Mouse (Mus musculus): ENCODE data around the gene Pip4k2b. TPM values are rescaled to one million over a fixed set of nuclear protein-coding genes. Genes with fewer than 3 reads are reported as not detected.

Gene Pip4k2b
- total and polyA plus RNA-seq, 2 experiments from 2014 or later, result 5.2 to 166 TPM

DNA sequence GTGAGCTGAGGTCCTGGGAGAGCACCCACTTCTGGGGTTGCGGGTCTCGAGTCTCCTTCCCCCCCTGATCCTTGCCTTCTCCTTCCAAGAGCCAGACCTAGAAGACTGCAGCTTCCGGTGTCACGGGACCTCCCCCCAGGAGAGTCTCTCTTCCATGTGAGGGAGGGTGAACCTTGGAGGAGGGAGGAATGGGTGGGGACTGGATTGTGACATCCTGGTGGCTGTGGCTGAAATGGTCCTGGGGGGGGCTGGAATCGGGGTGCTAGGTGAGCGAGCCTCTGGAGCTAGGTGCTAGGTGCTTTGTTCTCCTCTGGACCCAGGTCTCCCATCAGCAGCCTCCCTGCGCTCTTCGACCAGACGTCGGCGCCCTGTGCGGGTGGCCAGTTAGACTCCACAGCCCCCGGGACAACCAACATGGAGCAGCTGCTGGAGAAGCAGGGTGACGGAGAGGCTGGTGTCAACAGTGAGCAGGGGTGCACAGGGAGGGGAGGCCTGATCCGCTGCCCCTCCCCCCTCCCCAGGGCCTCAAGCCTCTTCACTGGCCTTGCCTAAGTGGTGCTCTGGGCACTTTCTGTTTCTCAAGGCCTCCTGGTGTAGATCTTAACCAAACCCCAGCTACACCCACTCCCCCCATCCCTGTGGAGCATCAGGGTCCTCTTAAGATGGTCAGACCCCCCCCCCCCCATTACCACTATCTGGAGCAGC is 68.3 kb downstream of the Pip4k2b start:
- no peak for ATAC-seq (ENCODE audit: low FRiP score)
- no peak overlapping the region for H3K4me2 ChIP-seq (ENCODE audit: low read depth, low read length, poor library complexity, severe bottlenecking)
- H3K9ac ChIP-seq (replicated peaks; ENCODE audit: low read length, poor library complexity, severe bottlenecking), result 0 out of 2 replicates have a peak overlapping the region, but pooled peaks have one; percentile 29
- H3K27me3 ChIP-seq (ENCODE audit: insufficient read depth, low read length), result no peaks in the 10 kb centered on the region
- H3K36me3 ChIP-seq (ENCODE audit: insufficient read depth, low read length), result peaks cover 58% of the 10 kb centered on the region
- no peaks in the 10 kb centered on the region for H3K4me1 ChIP-seq (ENCODE audit: insufficient read depth, low read length)
- H3K27ac ChIP-seq (ENCODE audit: low read depth, low read length), result no peak overlapping the region
- WGBS, result 76% methylated on average over 15 of the region's 15 CpGs
- H3K4me3 ChIP-seq (ENCODE audit: low read depth, low read length), result no peak overlapping the region
- no peak for DNase-seq (ENCODE audit: low spot score)
- no peaks in the 10 kb centered on the region for H3K9me3 ChIP-seq (ENCODE audit: low read length)
- TF ChIP-seq CTCF (IDR thresholded peaks at IDR 0.05), result no peak

DNA sequence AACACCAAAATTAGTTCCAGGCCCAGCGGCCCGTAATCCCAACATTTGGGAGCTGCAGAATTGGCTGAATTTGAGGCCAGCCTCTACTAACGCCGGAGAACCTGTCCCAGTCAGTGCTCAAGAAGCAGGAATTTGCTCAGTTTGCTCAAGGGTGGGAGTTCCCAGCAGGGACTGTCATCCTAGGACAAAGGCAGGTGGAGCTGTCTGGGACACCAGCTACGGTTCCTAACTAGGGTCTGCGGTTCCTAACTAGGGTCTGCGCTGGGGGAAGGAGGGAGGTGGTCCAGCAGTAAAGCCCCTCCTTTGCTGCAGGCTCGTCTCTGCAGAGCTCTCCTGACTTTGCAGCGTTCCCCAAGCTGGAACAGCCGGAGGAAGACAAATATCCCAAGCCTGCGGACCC is 71.4 kb downstream of the Pip4k2b start:
- ATAC-seq (ENCODE audit: low FRiP score) (no peak), DNase-seq (ENCODE audit: low spot score) (no peak)
- Histone ChIP-seq H3K4me3 (ENCODE audit: low read depth, low read length) (no peak overlapping the region), H3K9ac (replicated peaks; ENCODE audit: low read length, poor library complexity, severe bottlenecking) (no peak overlapping the region), H3K27ac (ENCODE audit: low read depth, low read length) (no peak overlapping the region), H3K4me2 (ENCODE audit: low read depth, low read length, poor library complexity, severe bottlenecking) (no peak overlapping the region), H3K4me1 (ENCODE audit: insufficient read depth, low read length) (no peaks in the 10 kb centered on the region), H3K9me3 (ENCODE audit: low read length) (no peaks in the 10 kb centered on the region), H3K36me3 (ENCODE audit: insufficient read depth, low read length) (peaks cover 64% of the 10 kb centered on the region), H3K27me3 (ENCODE audit: insufficient read depth, low read length) (no peaks in the 10 kb centered on the region)
- no peak for TF ChIP-seq CTCF (IDR thresholded peaks at IDR 0.05)
- 84% methylated on average over 9 of the region's 11 CpGs for WGBS

DNA sequence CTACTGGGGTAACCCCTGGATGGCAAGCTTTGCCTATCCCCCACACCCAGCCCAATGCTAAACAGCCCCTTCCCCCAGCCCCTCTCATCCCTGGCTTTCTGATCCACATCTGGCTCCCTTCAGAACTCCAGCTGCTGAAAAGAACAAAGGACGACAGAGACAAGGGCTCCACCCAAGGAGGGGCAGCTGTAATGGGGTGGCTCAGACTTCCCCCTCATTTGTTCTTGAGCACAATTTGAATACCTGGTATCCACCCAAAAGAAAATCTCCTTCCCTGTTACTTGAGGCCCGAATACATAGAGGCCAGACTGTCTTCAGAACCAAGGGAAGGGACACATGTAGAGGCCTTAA is 73.4 kb downstream of the Pip4k2b start:
- Histone ChIP-seq H3K4me2 (ENCODE audit: low read depth, low read length, poor library complexity, severe bottlenecking) (no peak overlapping the region), H3K27ac (ENCODE audit: low read depth, low read length) (no peak overlapping the region), H3K4me1 (ENCODE audit: insufficient read depth, low read length) (no peaks in the 10 kb centered on the region), H3K9ac (replicated peaks; ENCODE audit: low read length, poor library complexity, severe bottlenecking) (no peak overlapping the region), H3K9me3 (ENCODE audit: low read length) (no peaks in the 10 kb centered on the region), H3K27me3 (ENCODE audit: insufficient read depth, low read length) (no peaks in the 10 kb centered on the region), H3K36me3 (ENCODE audit: insufficient read depth, low read length) (peaks cover 55% of the 10 kb centered on the region), H3K4me3 (ENCODE audit: low read depth, low read length) (no peak overlapping the region)
- TF ChIP-seq CTCF (IDR thresholded peaks at IDR 0.05), result no peak
- ATAC-seq (ENCODE audit: low FRiP score), result no peak
- no peak for DNase-seq (ENCODE audit: low spot score)
- WGBS, result 37% methylated on average over 2 of the region's 2 CpGs

DNA sequence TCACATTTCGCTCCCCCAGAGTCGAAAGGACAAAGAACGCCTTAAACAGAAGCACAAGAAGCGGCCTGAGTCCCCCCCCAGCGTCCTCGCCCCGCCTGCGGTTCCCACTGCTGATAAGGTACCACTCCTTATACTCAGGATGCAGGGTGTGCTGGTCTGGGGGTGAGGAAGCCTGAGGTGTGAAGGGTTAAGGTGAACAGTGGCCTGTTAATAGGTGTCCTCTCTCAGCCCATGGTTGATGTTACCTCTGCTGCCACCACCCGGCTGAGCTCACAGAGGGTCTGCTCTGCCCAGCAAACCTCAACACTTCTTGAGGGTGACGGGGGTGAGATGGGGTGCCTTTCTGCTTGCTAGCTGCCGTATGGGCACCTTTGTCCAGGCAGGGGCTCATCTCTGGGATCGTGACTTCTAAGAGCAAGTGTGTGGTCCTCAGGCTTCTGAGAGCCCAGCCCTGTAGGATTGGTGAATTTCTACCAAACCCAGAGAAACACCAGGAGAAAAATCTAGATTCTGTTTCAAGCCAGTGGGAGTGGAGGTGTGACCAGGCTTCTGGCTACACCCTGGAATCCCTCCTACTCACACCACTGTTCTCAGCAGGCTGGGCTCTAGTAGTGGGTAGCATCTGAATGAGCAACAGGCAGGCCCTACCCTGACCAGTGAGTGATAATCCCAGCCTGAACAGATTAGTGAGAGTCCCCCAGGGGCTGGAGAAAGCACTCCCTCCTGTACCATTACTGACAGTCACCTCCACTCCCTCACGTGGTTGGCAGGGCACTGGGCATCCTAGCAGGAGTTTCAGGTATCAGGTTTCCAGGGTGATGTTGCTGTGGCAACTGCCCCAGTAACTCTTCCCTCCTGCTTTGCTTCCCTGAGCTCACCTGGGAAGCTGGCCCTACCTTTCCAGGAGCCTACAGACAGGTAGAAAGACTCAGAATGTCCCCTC is 74.0 kb downstream of the Pip4k2b start:
- H3K4me2 ChIP-seq (ENCODE audit: low read depth, low read length, poor library complexity, severe bottlenecking), result no peak overlapping the region
- H3K4me1 ChIP-seq (ENCODE audit: insufficient read depth, low read length), result no peaks in the 10 kb centered on the region
- no peaks in the 10 kb centered on the region for H3K9me3 ChIP-seq (ENCODE audit: low read length)
- TF ChIP-seq CTCF (IDR thresholded peaks at IDR 0.05), result peak; percentile 30; the same call in 1 of the 2 replicates
- H3K36me3 ChIP-seq (ENCODE audit: insufficient read depth, low read length), result peaks cover 52% of the 10 kb centered on the region
- 70% methylated on average over 13 of the region's 13 CpGs for WGBS
- no peak overlapping the region for H3K4me3 ChIP-seq (ENCODE audit: low read depth, low read length)
- no peak overlapping the region for H3K9ac ChIP-seq (replicated peaks; ENCODE audit: low read length, poor library complexity, severe bottlenecking)
- H3K27ac ChIP-seq (ENCODE audit: low read depth, low read length), result no peak overlapping the region
- DNase-seq (ENCODE audit: low spot score) (no peak), ATAC-seq (ENCODE audit: low FRiP score) (no peak)
- no peaks in the 10 kb centered on the region for H3K27me3 ChIP-seq (ENCODE audit: insufficient read depth, low read length)

DNA sequence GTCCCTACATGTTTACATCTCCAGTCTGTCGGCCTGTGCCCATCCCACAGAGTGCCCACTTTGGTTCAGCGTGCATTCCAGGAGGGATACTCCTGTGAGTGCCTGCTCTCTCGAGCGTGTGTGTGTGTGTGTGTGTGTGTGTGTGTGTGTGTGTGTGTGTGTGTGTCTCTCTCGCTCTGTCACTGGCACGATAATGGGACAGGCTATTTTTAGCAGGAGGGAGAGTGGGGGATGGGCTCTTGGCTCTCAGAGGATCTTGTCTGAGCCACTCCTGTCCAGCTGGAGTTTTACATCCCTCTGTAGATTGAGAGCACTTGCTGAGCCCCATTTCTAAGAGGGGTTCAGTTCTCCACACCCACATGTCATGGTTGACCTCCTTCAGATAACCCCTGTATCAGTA is 74.7 kb downstream of the Pip4k2b start:
- no peak for ATAC-seq (ENCODE audit: low FRiP score)
- no peaks in the 10 kb centered on the region for H3K9me3 ChIP-seq (ENCODE audit: low read length)
- no peak for TF ChIP-seq CTCF (IDR thresholded peaks at IDR 0.05)
- H3K27ac ChIP-seq (ENCODE audit: low read depth, low read length), result no peak overlapping the region
- WGBS, result 26% methylated on average over 6 of the region's 6 CpGs
- H3K4me1 ChIP-seq (ENCODE audit: insufficient read depth, low read length), result no peaks in the 10 kb centered on the region
- peaks cover 47% of the 10 kb centered on the region for H3K36me3 ChIP-seq (ENCODE audit: insufficient read depth, low read length)
- H3K4me2 ChIP-seq (ENCODE audit: low read depth, low read length, poor library complexity, severe bottlenecking), result no peak overlapping the region
- H3K9ac ChIP-seq (replicated peaks; ENCODE audit: low read length, poor library complexity, severe bottlenecking), result no peak overlapping the region
- DNase-seq (ENCODE audit: low spot score), result peak; percentile 62
- H3K4me3 ChIP-seq (ENCODE audit: low read depth, low read length), result no peak overlapping the region
- no peaks in the 10 kb centered on the region for H3K27me3 ChIP-seq (ENCODE audit: insufficient read depth, low read length)

DNA sequence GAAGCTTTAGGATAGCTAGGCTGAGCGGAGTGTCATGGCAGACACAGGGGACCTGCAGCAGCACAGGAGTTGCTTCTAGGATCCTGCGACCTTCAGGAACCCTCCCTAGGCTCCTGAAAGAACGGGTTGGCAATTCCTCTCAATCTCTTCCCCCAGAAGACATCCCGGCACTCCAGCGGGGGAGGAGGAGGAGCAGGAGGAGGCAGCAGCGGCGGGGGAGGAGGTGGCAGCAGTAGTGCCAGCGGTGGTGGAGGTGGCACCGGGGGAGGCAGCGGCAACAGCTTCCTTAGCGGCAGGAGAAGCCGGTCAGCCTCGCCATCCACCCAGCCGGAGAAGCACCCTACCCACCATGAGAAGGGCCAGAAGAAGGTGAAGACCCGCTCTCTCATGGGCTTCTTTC is 75.2 kb downstream of the Pip4k2b start:
- Histone ChIP-seq H3K27ac (ENCODE audit: low read depth, low read length) (no peak overlapping the region), H3K36me3 (ENCODE audit: insufficient read depth, low read length) (peaks cover 42% of the 10 kb centered on the region), H3K27me3 (ENCODE audit: insufficient read depth, low read length) (no peaks in the 10 kb centered on the region), H3K4me1 (ENCODE audit: insufficient read depth, low read length) (no peaks in the 10 kb centered on the region), H3K4me3 (ENCODE audit: low read depth, low read length) (no peak overlapping the region), H3K9ac (replicated peaks; ENCODE audit: low read length, poor library complexity, severe bottlenecking) (peak overlapping the region; percentile 14; the same call in 1 of the 2 replicates), H3K4me2 (ENCODE audit: low read depth, low read length, poor library complexity, severe bottlenecking) (no peak overlapping the region), H3K9me3 (ENCODE audit: low read length) (no peaks in the 10 kb centered on the region)
- DNase-seq (ENCODE audit: low spot score) (no peak), ATAC-seq (ENCODE audit: low FRiP score) (no peak)
- TF ChIP-seq CTCF (IDR thresholded peaks at IDR 0.05), result no peak
- WGBS, result 52% methylated on average over 15 of the region's 15 CpGs
